ENCODE assay signal across 7 mouse cellular contexts in genomic region chr10:91060742-91061141, GRCm38 (mm10). TPM values are rescaled to one million over a fixed set of nuclear protein-coding genes. Genes with fewer than 3 reads are reported as not detected.
DNase-seq lines count a peak whose midpoint lies in the region; ATAC-seq and TF ChIP-seq lines count a peak whose summit lies in the region.

No protein-coding gene starts in this region.

- WGBS in midbrain, postnatal 0 days: 30% methylated on average over 5 of the region's 5 CpGs

- peak; percentile 19 for DNase-seq in layer of hippocampus, adult 9-11 months
- DNase-seq in layer of hippocampus, postnatal 25 days (ENCODE audit: extremely low spot score in 1 of 2, low spot score in 1 of 2): no peak
- DNase-seq in MEL (ENCODE audit: low read depth, low spot score): peak; percentile 59
- peak; percentile 18 for DNase-seq in embryo, embryonic 10 days (ENCODE audit: low spot score)
- DNase-seq in midbrain, postnatal 0 days (ENCODE audit: low spot score): peak; percentile 38
- DNase-seq in urinary bladder, postnatal 14 days (ENCODE audit: low spot score): no peak
- no peak for DNase-seq in layer of hippocampus, postnatal 10 days (ENCODE audit: low spot score in 2 of 2)

- H3K4me2 ChIP-seq in midbrain, postnatal 0 days (ENCODE audit: low read depth, low read length, poor library complexity, severe bottlenecking): no peak overlapping the region

- H3K27ac ChIP-seq in MEL (ENCODE audit: control insufficient read depth, low read depth, low read length): no peak overlapping the region
- no peak overlapping the region for H3K27ac ChIP-seq in midbrain, postnatal 0 days (ENCODE audit: low read depth, low read length)

- H3K9me3 ChIP-seq in MEL (replicated peaks; ENCODE audit: insufficient read depth, low read length): no peaks in the 10 kb centered on the region
- no peaks in the 10 kb centered on the region for H3K9me3 ChIP-seq in midbrain, postnatal 0 days (ENCODE audit: low read length)

- TF ChIP-seq RAD21 in MEL (IDR thresholded peaks at IDR 0.05; ENCODE audit: low read depth, low read length): peak; percentile 58

- H3K27me3 ChIP-seq in MEL (ENCODE audit: control insufficient read depth in 1 of 2, insufficient read depth in 2 of 2, low read length in 2 of 2): no peaks in the 10 kb centered on the region
- no peaks in the 10 kb centered on the region for H3K27me3 ChIP-seq in midbrain, postnatal 0 days (ENCODE audit: insufficient read depth, low read length)

- H3K36me3 ChIP-seq in MEL (ENCODE audit: control insufficient read depth in 1 of 2, insufficient read depth in 2 of 2, low read length in 2 of 2): peaks cover 0 to 1% of the 10 kb centered on the region in 2 experiments; a peak in 2 of 4 replicates
- peaks cover 6% of the 10 kb centered on the region; the same call in 1 of the 2 replicates for H3K36me3 ChIP-seq in midbrain, postnatal 0 days (ENCODE audit: insufficient read depth, low read length)

- no peak overlapping the region for H3K9ac ChIP-seq in MEL (ENCODE audit: control insufficient read depth, low read depth, low read length, poor library complexity, severe bottlenecking)
- H3K9ac ChIP-seq in midbrain, postnatal 0 days (replicated peaks; ENCODE audit: low read length, poor library complexity, severe bottlenecking): no peak overlapping the region

- TF ChIP-seq CTCF in MEL (IDR thresholded peaks at IDR 0.05 in 2 of 3, conservative IDR thresholded peaks at IDR 0.05 in 1 of 3; ENCODE audit: control insufficient read depth in 1 of 3, insufficient read depth in 1 of 3, low read depth in 2 of 3, low read length in 3 of 3, poor library complexity in 1 of 3, severe bottlenecking in 1 of 3): peak; percentile 6 to 70 (median 56); a peak in 4 of 6 replicates
- peak; percentile 66 for TF ChIP-seq CTCF in midbrain, postnatal 0 days (IDR thresholded peaks at IDR 0.05)

- TF ChIP-seq EP300 in MEL (IDR thresholded peaks at IDR 0.05; ENCODE audit: low read depth in 1 of 2, low read length in 2 of 2): no peak

- no peak overlapping the region for H3K4me3 ChIP-seq in MEL (ENCODE audit: control insufficient read depth in 1 of 2, insufficient read depth in 1 of 2, low read depth in 2 of 2, low read length in 2 of 2)
- H3K4me3 ChIP-seq in midbrain, postnatal 0 days (ENCODE audit: low read depth, low read length): no peak overlapping the region

- H3K4me1 ChIP-seq in MEL (ENCODE audit: control insufficient read depth in 1 of 2, insufficient read depth in 2 of 2, low read length in 2 of 2): no peaks in the 10 kb centered on the region
- no peaks in the 10 kb centered on the region for H3K4me1 ChIP-seq in midbrain, postnatal 0 days (ENCODE audit: insufficient read depth, low read length)

- no peaks in the 10 kb centered on the region for H3K79me2 ChIP-seq in MEL (ENCODE audit: control insufficient read depth, insufficient read depth, low read length, poor library complexity)

- TF ChIP-seq POLR2A in MEL (IDR thresholded peaks at IDR 0.05; ENCODE audit: control insufficient read depth in 1 of 2, insufficient read depth in 1 of 2, low read depth in 1 of 2, low read length in 2 of 2, poor library complexity in 1 of 2): no peak

- no peak for ATAC-seq in midbrain, postnatal 0 days (ENCODE audit: low FRiP score)

TF ChIP-seq in MEL, 35 proteins besides CTCF, POLR2A, EP300 and RAD21:
- peak; percentile 55 for TF ChIP-seq SMC3 (IDR thresholded peaks at IDR 0.05; ENCODE audit: low read depth, low read length)
- no peak for TF ChIP-seq E2F4 (IDR thresholded peaks at IDR 0.05; ENCODE audit: borderline replicate concordance, low read depth, low read length)
- no peak for TF ChIP-seq CHD1 (IDR thresholded peaks at IDR 0.05; ENCODE audit: low read depth, low read length)
- TF ChIP-seq ZKSCAN1 (IDR thresholded peaks at IDR 0.05; ENCODE audit: low read depth, low read length): no peak
- TF ChIP-seq UBTF (IDR thresholded peaks at IDR 0.05; ENCODE audit: borderline replicate concordance, insufficient read depth, low read depth, low read length): no peak
- TF ChIP-seq MYC (IDR thresholded peaks at IDR 0.05; ENCODE audit: low read depth, low read length): 0 out of 2 replicates have a peak, but pooled peaks have one; percentile 31

RNA-seq across cellular contexts. Expression of gene Apaf1, which starts 21.8 kb away (rescaled TPM):
- total RNA-seq in layer of hippocampus, postnatal 25 days (2021): 10 to 100 TPM; 12.3 to 13.1 TPM
- total RNA-seq in MEL (2012; rRNA removed): 12.8 and 16.7 TPM in 2 replicates
- polyA plus RNA-seq in MEL (2012; ENCODE audit: insufficient read depth in 1 of 2, insufficient read length in 2 of 2, low read depth in 1 of 2, low replicate concordance in 2 of 2, missing spikeins in 1 of 2): 10 to 100 TPM in 1 of 2 experiments, not detected in 1; 14.3 TPM
- total RNA-seq in midbrain, postnatal 0 days (2014; rRNA removed): 29.5 and 57.1 TPM in 2 replicates
- polyA plus RNA-seq in midbrain, postnatal 0 days (2015; fragmentation: Nextera tagmentation; extraction: Ambion mirVana): 14.2 and 16.4 TPM in 2 replicates
- total RNA-seq in layer of hippocampus, postnatal 10 days (2021): 10 to 100 TPM; 16.9 to 20.4 TPM

RNA-seq across cellular contexts. Expression of gene Ikbip, which starts 22.0 kb away (rescaled TPM):
- total RNA-seq in layer of hippocampus, postnatal 25 days (2021): 10 to 100 TPM; 15.4 to 16.4 TPM
- 11.0 and 12.3 TPM in 2 replicates for total RNA-seq in MEL (2012; rRNA removed)
- 1 to 10 TPM in 1 of 2 experiments, not detected in 1; 9.9 TPM for polyA plus RNA-seq in MEL (2012; ENCODE audit: insufficient read depth in 1 of 2, insufficient read length in 2 of 2, low read depth in 1 of 2, low replicate concordance in 2 of 2, missing spikeins in 1 of 2)
- 15.4 and 17.3 TPM in 2 replicates for total RNA-seq in midbrain, postnatal 0 days (2014; rRNA removed)
- 16.9 and 17.7 TPM in 2 replicates for polyA plus RNA-seq in midbrain, postnatal 0 days (2015; fragmentation: Nextera tagmentation; extraction: Ambion mirVana)
- total RNA-seq in layer of hippocampus, postnatal 10 days (2021): 10 to 100 TPM; 15.7 to 16.4 TPM

Comparison
In these comparisons a context has a peak if more than half of its experiments do, and no peak if none do; other contexts are left out.
1. DNase-seq: peak in layer of hippocampus, adult 9-11 months (single experiment), MEL (single experiment), embryo, embryonic 10 days (single experiment) and midbrain, postnatal 0 days (single experiment); none in layer of hippocampus, postnatal 25 days (0 of 2), urinary bladder, postnatal 14 days (single experiment) and layer of hippocampus, postnatal 10 days (0 of 2).